Mouse (Mus musculus): ENCODE data around the gene 4930404N11Rik. TPM values are rescaled to one million over a fixed set of nuclear protein-coding genes. Genes with fewer than 3 reads are reported as not detected.

The 4930404N11Rik gene
- polyA plus RNA-seq, 1 experiment from 2014 or later: 0.81 TPM

GRCm38 (mm10) chr10:81334324-81334723 lies 31.3 kb downstream of the 4930404N11Rik start:
- no peak overlapping the region for H3K9ac ChIP-seq
- WGBS: 74% methylated on average over 11 of the region's 11 CpGs
- H3K9me3 ChIP-seq (replicated peaks): no peaks in the 10 kb centered on the region
- H3K4me1 ChIP-seq (replicated peaks): peaks cover 46% of the 10 kb centered on the region
- no peak for ATAC-seq (replicated peaks; ENCODE audit: insufficient number of reproducible peaks, insufficient read depth, low FRiP score, low read depth)
- no peak overlapping the region for H3K27ac ChIP-seq
- no peak overlapping the region for H3K4me3 ChIP-seq
- H3K4me2 ChIP-seq: no peak overlapping the region
- H3K27me3 ChIP-seq: peaks cover 13% of the 10 kb centered on the region
- no peaks in the 10 kb centered on the region for H3K36me3 ChIP-seq

DNA sequence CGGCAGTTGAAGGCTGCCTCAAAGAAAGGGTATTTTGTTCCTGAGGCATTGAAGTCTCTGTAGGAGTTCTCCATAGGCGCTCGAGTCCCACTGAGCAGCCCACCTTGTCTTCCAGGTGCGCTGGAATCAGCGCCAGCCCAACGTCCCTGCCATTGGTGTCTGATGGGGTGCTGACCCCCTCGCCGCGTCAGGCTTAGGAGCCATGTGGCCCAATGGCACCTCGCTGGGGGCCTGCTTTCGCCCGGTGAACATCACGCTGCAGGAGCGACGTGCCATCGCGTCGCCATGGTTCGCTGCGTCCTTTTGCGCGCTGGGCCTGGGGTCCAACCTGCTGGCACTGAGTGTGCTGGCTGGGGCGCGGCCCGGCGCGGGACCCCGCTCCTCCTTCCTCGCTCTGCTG lies 33.3 kb downstream of the 4930404N11Rik start:
- 36% methylated on average over 29 of the region's 29 CpGs for WGBS
- Histone ChIP-seq H3K9ac (no peak overlapping the region), H3K27me3 (peaks cover 2% of the 10 kb centered on the region), H3K9me3 (replicated peaks) (no peaks in the 10 kb centered on the region), H3K4me2 (peak overlapping the region; percentile 35), H3K27ac (no peak overlapping the region), H3K36me3 (no peaks in the 10 kb centered on the region), H3K4me1 (replicated peaks) (peaks cover 63% of the 10 kb centered on the region), H3K4me3 (no peak overlapping the region)
- ATAC-seq (replicated peaks; ENCODE audit: insufficient number of reproducible peaks, insufficient read depth, low FRiP score, low read depth): no peak

DNA sequence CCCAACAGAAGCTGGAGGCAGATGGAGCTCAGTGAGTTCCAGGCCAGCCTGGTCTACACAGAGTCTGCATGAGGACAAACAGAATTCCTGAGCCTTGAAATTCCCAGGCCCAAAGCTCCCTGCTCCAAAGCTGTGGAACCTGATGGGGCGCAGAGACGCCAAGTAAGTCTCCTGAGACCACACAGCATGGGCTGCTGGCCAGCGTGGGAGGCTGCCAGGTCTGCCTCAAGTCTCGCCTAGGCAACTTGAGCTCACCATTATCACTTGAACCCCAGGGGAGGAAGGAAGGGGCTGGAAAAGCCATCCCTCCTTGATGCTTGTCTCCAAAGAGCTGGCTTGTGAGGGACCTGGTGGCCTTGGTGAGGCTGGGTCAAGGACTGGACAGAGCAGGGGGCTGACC lies 35.6 kb downstream of the 4930404N11Rik start:
- 34% methylated on average over 4 of the region's 4 CpGs for WGBS
- H3K9ac ChIP-seq: peak overlapping the region; percentile 22; the same call in 1 of the 2 replicates
- peak overlapping the region; percentile 49 for H3K4me2 ChIP-seq
- H3K4me3 ChIP-seq: peak overlapping the region; percentile 35
- peaks cover 19% of the 10 kb centered on the region for H3K36me3 ChIP-seq
- H3K27me3 ChIP-seq: no peaks in the 10 kb centered on the region
- no peaks in the 10 kb centered on the region for H3K9me3 ChIP-seq (replicated peaks)
- H3K4me1 ChIP-seq (replicated peaks): peaks cover 60% of the 10 kb centered on the region
- H3K27ac ChIP-seq: peak overlapping the region; percentile 95
- no peak for ATAC-seq (replicated peaks; ENCODE audit: insufficient number of reproducible peaks, insufficient read depth, low FRiP score, low read depth)

- peaks cover 56% of the 10 kb centered on the region for H3K4me1 ChIP-seq (replicated peaks)
These were observed 36.2 kb downstream of the 4930404N11Rik start for GRCm38 (mm10) chr10:81329194-81329975.

GRCm38 (mm10) chr10:81328386-81328785 lies 37.2 kb downstream of the 4930404N11Rik start, which contains the start of gene Tbxa2r:
Gene Tbxa2r (plus strand): TSS chr10:81328731.
- ATAC-seq (replicated peaks; ENCODE audit: insufficient number of reproducible peaks, insufficient read depth, low FRiP score, low read depth): peak; percentile 36
- H3K4me3 ChIP-seq: peak within 1 kb of the TSS; percentile 35
- H3K9me3 ChIP-seq (replicated peaks): no peaks in the 10 kb centered on the region
- H3K4me2 ChIP-seq: peak within 1 kb of the TSS; percentile 49
- peak within 1 kb of the TSS; percentile 95 for H3K27ac ChIP-seq
- peaks cover 56% of the 10 kb centered on the region for H3K4me1 ChIP-seq (replicated peaks)
- H3K27me3 ChIP-seq: no peaks in the 10 kb centered on the region
- 3% methylated on average over 10 of the region's 10 CpGs for WGBS
- peak within 1 kb of the TSS; percentile 47 for H3K9ac ChIP-seq
- H3K36me3 ChIP-seq: peaks cover 35% of the 10 kb centered on the region

More at GRCm38 (mm10) chr10:81329194-81329975, 36.2 kb downstream of the 4930404N11Rik start:
- Histone ChIP-seq H3K27me3 (no peaks in the 10 kb centered on the region), H3K9me3 (replicated peaks) (no peaks in the 10 kb centered on the region), H3K9ac (peak overlapping the region; percentile 41; the same call in 1 of the 2 replicates), H3K27ac (peak overlapping the region; percentile 95), H3K4me2 (peak overlapping the region; percentile 49), H3K36me3 (peaks cover 25% of the 10 kb centered on the region), H3K4me3 (peak overlapping the region; percentile 35)
- ATAC-seq (replicated peaks; ENCODE audit: insufficient number of reproducible peaks, insufficient read depth, low FRiP score, low read depth): peak; percentile 63
- WGBS: 35% methylated on average over 10 of the region's 10 CpGs

DNA sequence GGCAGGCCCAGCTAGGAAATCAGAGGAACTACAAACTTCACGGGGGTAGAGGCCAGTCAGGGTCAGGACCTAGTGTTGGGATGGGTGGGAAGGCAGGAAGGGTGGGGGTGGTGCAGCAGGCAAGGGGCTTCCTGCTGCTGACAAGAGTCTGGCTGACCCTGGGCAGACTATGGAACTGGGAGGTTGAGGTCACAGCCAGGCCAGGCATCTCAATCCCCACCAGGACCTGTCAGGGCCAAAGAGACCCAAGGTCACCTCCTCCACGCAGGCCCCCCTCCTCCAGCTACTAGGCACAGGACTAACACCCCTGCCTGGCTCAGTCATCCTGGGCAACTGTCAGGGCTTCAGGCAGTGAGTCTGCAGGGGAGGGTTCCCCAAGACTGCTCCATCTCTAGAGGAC lies 37.7 kb downstream of the 4930404N11Rik start:
- peaks cover 39% of the 10 kb centered on the region for H3K36me3 ChIP-seq
- peak overlapping the region; percentile 47; the same call in 1 of the 2 replicates for H3K9ac ChIP-seq
- no peaks in the 10 kb centered on the region for H3K27me3 ChIP-seq
- peak overlapping the region; percentile 49 for H3K4me2 ChIP-seq
- peaks cover 56% of the 10 kb centered on the region for H3K4me1 ChIP-seq (replicated peaks)
- no peaks in the 10 kb centered on the region for H3K9me3 ChIP-seq (replicated peaks)
- H3K27ac ChIP-seq: peak overlapping the region; percentile 95
- ATAC-seq (replicated peaks; ENCODE audit: insufficient number of reproducible peaks, insufficient read depth, low FRiP score, low read depth): no peak
- WGBS: 15% methylated on average over 2 of the region's 2 CpGs
- 0 out of 2 replicates have a peak overlapping the region, but pooled peaks have one; percentile 35 for H3K4me3 ChIP-seq

DNA sequence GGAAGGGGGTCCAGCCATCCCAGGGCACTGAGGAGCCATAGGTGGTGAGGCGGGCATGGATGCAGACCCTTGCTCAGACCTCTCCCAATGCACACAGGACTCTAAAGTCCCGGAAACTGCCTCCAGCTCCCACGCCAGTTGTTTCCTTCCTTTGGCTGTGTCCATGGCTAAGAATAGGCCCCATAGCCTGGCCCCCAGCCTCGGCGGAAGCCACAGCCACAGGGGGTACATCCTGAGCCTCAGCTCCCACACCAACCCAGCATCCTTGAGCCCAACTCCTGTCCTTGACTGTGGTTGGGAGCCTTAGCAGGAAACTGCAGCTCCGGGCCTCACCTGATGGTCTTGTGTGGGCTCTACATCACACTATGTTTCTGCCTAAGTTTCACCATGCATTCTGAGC lies 38.8 kb downstream of the 4930404N11Rik start:
- H3K27me3 ChIP-seq: no peaks in the 10 kb centered on the region
- peak overlapping the region; percentile 2; the same call in 1 of the 2 replicates for H3K4me2 ChIP-seq
- H3K9me3 ChIP-seq (replicated peaks): no peaks in the 10 kb centered on the region
- 60% methylated on average over 6 of the region's 6 CpGs for WGBS
- H3K4me1 ChIP-seq (replicated peaks): peaks cover 55% of the 10 kb centered on the region
- 0 out of 2 replicates have a peak, but pooled peaks have one; percentile 3 for ATAC-seq (replicated peaks; ENCODE audit: insufficient number of reproducible peaks, insufficient read depth, low FRiP score, low read depth)
- no peak overlapping the region for H3K4me3 ChIP-seq
- H3K36me3 ChIP-seq: peaks cover 45% of the 10 kb centered on the region
- peak overlapping the region; percentile 50 for H3K27ac ChIP-seq
- H3K9ac ChIP-seq: no peak overlapping the region

DNA sequence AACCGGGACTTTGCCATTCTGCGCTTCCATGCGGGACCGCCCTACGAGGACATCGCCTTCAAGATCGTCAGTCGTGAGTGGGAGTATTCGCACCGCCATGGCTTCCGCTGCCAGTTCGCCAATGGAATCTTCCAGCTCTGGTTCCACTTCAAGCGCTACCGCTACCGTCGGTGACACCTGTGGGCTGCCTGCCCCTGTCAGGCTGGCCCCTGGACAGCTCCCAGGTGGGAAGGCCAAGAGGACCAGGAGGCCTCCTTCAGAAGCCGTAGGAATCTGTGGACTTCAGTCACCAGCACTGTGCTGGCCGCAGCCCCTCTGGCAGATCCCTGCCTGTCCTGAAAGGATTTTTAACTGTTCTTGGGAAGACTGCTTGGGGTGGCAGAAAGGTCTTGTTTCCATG lies 39.8 kb downstream of the 4930404N11Rik start:
- peaks cover 45% of the 10 kb centered on the region for H3K36me3 ChIP-seq
- no peak for ATAC-seq (replicated peaks; ENCODE audit: insufficient number of reproducible peaks, insufficient read depth, low FRiP score, low read depth)
- H3K27me3 ChIP-seq: no peaks in the 10 kb centered on the region
- peaks cover 51% of the 10 kb centered on the region for H3K4me1 ChIP-seq (replicated peaks)
- H3K4me3 ChIP-seq: no peak overlapping the region
- no peaks in the 10 kb centered on the region for H3K9me3 ChIP-seq (replicated peaks)
- no peak overlapping the region for H3K27ac ChIP-seq
- 90% methylated on average over 18 of the region's 18 CpGs for WGBS
- H3K9ac ChIP-seq: no peak overlapping the region
- H3K4me2 ChIP-seq: no peak overlapping the region

- no peaks in the 10 kb centered on the region for H3K27me3 ChIP-seq
- ATAC-seq (replicated peaks; ENCODE audit: insufficient number of reproducible peaks, insufficient read depth, low FRiP score, low read depth): no peak
- H3K4me1 ChIP-seq (replicated peaks): peaks cover 45% of the 10 kb centered on the region
- 96% methylated on average over 21 of the region's 21 CpGs for whole genome bisulfite sequencing
- no peaks in the 10 kb centered on the region for H3K9me3 ChIP-seq (replicated peaks)
- no peak overlapping the region for H3K4me3 ChIP-seq
- peaks cover 45% of the 10 kb centered on the region for H3K36me3 ChIP-seq
- H3K4me2 ChIP-seq: no peak overlapping the region
- no peak overlapping the region for H3K27ac ChIP-seq
- H3K9ac ChIP-seq: no peak overlapping the region
These were observed 40.4 kb downstream of the 4930404N11Rik start for GRCm38 (mm10) chr10:81325176-81325575.

- Histone ChIP-seq H3K9ac (no peak overlapping the region), H3K36me3 (peaks cover 45% of the 10 kb centered on the region), H3K4me2 (no peak overlapping the region), H3K4me1 (replicated peaks) (peaks cover 44% of the 10 kb centered on the region), H3K27ac (no peak overlapping the region), H3K4me3 (no peak overlapping the region), H3K27me3 (no peaks in the 10 kb centered on the region), H3K9me3 (replicated peaks) (no peaks in the 10 kb centered on the region)
- WGBS: 92% methylated on average over 18 of the region's 18 CpGs
- ATAC-seq (replicated peaks; ENCODE audit: insufficient number of reproducible peaks, insufficient read depth, low FRiP score, low read depth): no peak
These were observed 41.7 kb downstream of the 4930404N11Rik start for GRCm38 (mm10) chr10:81323791-81324530.

DNA sequence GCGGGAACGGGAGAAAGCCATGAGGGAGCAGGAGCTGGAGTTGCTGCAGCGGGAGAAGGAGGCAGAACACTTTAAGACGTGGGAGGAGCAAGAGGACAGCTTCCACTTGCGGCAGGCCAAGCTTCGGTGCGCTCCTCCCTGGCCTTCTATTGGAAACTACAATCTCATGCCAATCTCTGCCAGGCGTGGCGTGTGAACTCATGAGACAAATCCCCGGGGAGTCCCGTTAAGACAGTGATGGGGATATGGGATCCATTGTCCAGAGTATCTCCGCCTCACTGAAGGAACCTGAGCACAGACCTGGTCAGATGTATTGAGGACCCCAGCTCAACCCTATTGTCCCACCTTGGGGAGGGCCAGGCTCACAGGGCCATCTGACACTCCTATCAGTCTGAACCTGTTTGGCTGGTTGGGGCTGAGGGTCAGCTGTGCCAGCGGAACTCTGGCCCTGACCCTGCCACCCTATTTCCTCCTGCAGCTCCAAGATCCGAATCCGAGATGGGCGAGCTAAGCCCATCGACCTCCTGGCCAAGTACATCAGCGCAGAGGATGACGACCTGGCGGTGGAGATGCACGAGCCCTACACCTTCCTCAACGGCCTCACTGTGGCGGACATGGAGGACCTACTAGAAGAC lies 42.4 kb downstream of the 4930404N11Rik start:
- WGBS: 92% methylated on average over 23 of the region's 23 CpGs
- Histone ChIP-seq H3K27me3 (no peaks in the 10 kb centered on the region), H3K36me3 (peaks cover 49% of the 10 kb centered on the region), H3K27ac (no peak overlapping the region), H3K4me3 (no peak overlapping the region), H3K9me3 (replicated peaks) (no peaks in the 10 kb centered on the region), H3K4me1 (replicated peaks) (peaks cover 44% of the 10 kb centered on the region), H3K4me2 (no peak overlapping the region), H3K9ac (no peak overlapping the region)
- ATAC-seq (replicated peaks; ENCODE audit: insufficient number of reproducible peaks, insufficient read depth, low FRiP score, low read depth): no peak
